Mouse (Mus musculus) liver, adult 2 months (tissue): ENCODE results near the gene Pccb. TPM values are rescaled to one million over a fixed set of nuclear protein-coding genes. Genes with fewer than 3 reads are reported as not detected.
A peak's percentile ranks its signal among the peaks of the same experiment; 100 is the strongest.

Source experiments
- DNase-seq: peaks from one replicate; pipeline ENCODE4 v3.0.0-alpha.2; 2011; ENCODE audit warnings: low read depth, low spot score; ENCODE audit errors: extremely low read depth
- H3K27ac ChIP-seq: fragments of 200-500 bp; replicated peaks from 2 replicates; pipeline ENCODE4 v1.5.1; 2012; ENCODE audit warnings: low read depth, mild to moderate bottlenecking, control low read depth, inconsistent platforms, low read length; ENCODE audit not compliant: insufficient read depth
- H3K27me3 ChIP-seq: fragments of 200-500 bp; 2 replicates; pipeline ENCODE4 v1.6.1; 2012; ENCODE audit warnings: mild to moderate bottlenecking, moderate library complexity, low read length, inconsistent platforms; ENCODE audit not compliant: control insufficient read depth, insufficient read depth
- H3K36me3 ChIP-seq: fragments of 200-500 bp; 2 replicates; pipeline ENCODE4 v1.6.1; 2012; ENCODE audit warnings: low read length, inconsistent platforms; ENCODE audit not compliant: control insufficient read depth, insufficient read depth
- H3K4me1 ChIP-seq: fragments of 200-500 bp; 2 replicates; pipeline ENCODE4 v1.6.1; 2011; ENCODE audit warnings: low read length; ENCODE audit not compliant: control insufficient read depth, insufficient read depth
- H3K4me3 ChIP-seq: fragments of 200-500 bp; 2 replicates; pipeline ENCODE4 v1.5.1; 2011; ENCODE audit warnings: low read depth, mild to moderate bottlenecking, control low read depth, low read length, moderate library complexity; ENCODE audit not compliant: insufficient read depth
- H3K79me2 ChIP-seq: fragments of 200-500 bp; 2 replicates; pipeline ENCODE4 v1.6.1; 2012; ENCODE audit warnings: inconsistent platforms, mild to moderate bottlenecking, low read length, moderate library complexity; ENCODE audit not compliant: control insufficient read depth, insufficient read depth
- H3K9ac ChIP-seq: fragments of 200-500 bp; 2 replicates; pipeline ENCODE4 v1.6.1; 2012; ENCODE audit warnings: low read depth, mild to moderate bottlenecking, control low read depth, inconsistent platforms, low read length
- CTCF ChIP-seq: fragments of 200-500 bp; IDR thresholded peaks from 2 replicates; pipeline ENCODE4 v1.5.1; 2011; ENCODE audit warnings: low read depth, low read length, control low read depth
- POLR2A ChIP-seq: fragments of 200-500 bp; IDR thresholded peaks from 2 replicates; pipeline ENCODE4 v1.6.1; 2011; ENCODE audit warnings: low read length, control low read depth; ENCODE audit not compliant: insufficient read depth; ENCODE audit errors: extremely low read depth
- WGBS: fragments of 180-500 bp; shearing (Covaris S2); methylation state at CpG from one replicate; pipeline ENCODE4 v1.1.7; 2018; 5-methylcytosine and 5-hydroxymethylcytosine counted together
- polyA plus RNA-seq: library from polyadenylated mRNA; depleted of rRNA; stranded (reverse); fragments of >200 nt; gene quantifications from 2 replicates; pipeline ENCODE4 v1.2.3, GENCODE M21; 2012
- total RNA-seq: library from RNA; depleted of rRNA; stranded (reverse); fragments of >200 nt; gene quantifications from 2 replicates; pipeline ENCODE4 v1.2.3, GENCODE M21; 2014

Gene Pccb
- total and polyA plus RNA-seq, 2 experiments, result 119 to 185 TPM

GRCm38 (mm10) chr9:100991321-100991720 is 43.4 kb downstream of the Pccb start:
- peak; percentile 57 for DNase-seq
- Histone ChIP-seq H3K9ac (no peak overlapping the region), H3K36me3 (peaks cover 13% of the 10 kb centered on the region; the same call in 1 of the 2 replicates), H3K79me2 (no peaks in the 10 kb centered on the region), H3K4me1 (no peaks in the 10 kb centered on the region), H3K4me3 (no peak overlapping the region), H3K27me3 (no peaks in the 10 kb centered on the region), H3K27ac (no peak overlapping the region)
- 60% methylated on average over 2 of the region's 2 CpGs for whole genome bisulfite sequencing
- TF ChIP-seq POLR2A (no peak), CTCF (no peak)

DNA sequence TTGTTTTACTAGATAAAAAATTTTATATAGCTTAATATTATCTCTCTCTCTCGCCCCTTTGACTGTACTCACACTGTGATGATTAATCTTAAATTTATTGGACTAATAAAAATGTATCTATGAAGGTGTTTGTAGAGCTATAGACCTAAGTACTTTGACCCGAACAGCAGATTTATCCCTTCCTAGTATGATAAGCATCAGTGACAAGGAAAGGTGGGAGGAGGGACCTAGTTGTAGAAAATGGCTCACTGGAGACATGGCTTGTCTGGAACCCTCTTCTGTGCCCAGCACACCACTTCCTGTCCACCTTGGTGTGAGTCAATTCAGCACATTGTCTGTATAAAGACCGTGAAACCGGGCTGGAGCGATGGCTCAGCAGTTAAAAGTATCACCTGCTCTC is 44.1 kb downstream of the Pccb start:
- no peak for TF ChIP-seq CTCF
- no peak for TF ChIP-seq POLR2A

DNA sequence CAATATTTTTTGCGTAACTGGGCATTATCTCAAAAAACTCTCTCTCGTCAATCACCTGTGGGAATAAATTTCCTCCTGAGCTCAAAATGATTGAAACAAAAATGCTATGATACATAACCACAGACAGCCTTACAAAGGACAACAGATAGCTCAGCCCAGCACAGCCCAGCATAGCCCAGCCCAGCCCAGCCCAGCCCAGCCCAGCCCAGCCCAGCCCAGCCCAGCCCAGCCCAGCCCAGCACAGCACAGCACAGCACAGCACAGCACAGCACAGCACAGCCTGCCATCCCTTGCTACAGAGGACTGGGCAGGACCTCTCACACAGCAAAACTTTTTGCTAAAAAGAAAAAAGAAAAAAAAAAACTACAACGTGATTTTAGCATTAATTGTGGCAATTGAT is 46.8 kb downstream of the Pccb start:
- Histone ChIP-seq H3K9ac (no peak overlapping the region), H3K27ac (no peak overlapping the region), H3K79me2 (no peaks in the 10 kb centered on the region), H3K4me1 (no peaks in the 10 kb centered on the region), H3K36me3 (peaks cover 12% of the 10 kb centered on the region; the same call in 1 of the 2 replicates), H3K4me3 (no peak overlapping the region), H3K27me3 (no peaks in the 10 kb centered on the region)
- no peak for DNase-seq
- TF ChIP-seq POLR2A (no peak), CTCF (no peak)
- 86% methylated on average over 3 of the region's 3 CpGs for WGBS

More for the DNA sequence above, 44.1 kb downstream of the Pccb start:
- no peak overlapping the region for H3K27ac ChIP-seq
- H3K27me3 ChIP-seq, result no peaks in the 10 kb centered on the region
- WGBS, result 95% methylated on average over 5 of the region's 5 CpGs
- no peak for DNase-seq
- no peak overlapping the region for H3K9ac ChIP-seq
- H3K4me3 ChIP-seq, result no peak overlapping the region
- H3K36me3 ChIP-seq, result peaks cover 14% of the 10 kb centered on the region; the same call in 1 of the 2 replicates
- no peaks in the 10 kb centered on the region for H3K79me2 ChIP-seq
- H3K4me1 ChIP-seq, result no peaks in the 10 kb centered on the region

DNA sequence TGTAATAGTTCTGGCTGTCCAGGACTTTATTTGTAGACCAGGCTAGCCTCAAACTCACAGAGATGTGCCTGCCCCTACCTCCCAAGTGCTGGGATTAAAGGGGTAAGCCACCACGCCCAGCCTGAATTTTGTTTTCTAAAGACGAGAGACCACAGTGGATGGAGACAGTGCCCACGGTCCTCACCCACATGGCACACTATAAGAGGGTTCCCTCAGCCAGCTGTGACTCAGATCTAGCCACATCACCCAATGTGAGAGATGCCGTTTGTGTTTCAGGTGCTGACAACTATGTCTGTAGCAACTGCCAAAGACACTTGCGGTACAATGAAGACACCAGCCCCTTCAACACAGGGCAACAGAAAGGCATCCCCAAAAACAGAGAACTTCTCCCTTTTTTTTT is 47.7 kb downstream of the Pccb start:
- Histone ChIP-seq H3K79me2 (no peaks in the 10 kb centered on the region), H3K27ac (no peak overlapping the region), H3K27me3 (no peaks in the 10 kb centered on the region), H3K9ac (no peak overlapping the region), H3K4me1 (no peaks in the 10 kb centered on the region), H3K4me3 (no peak overlapping the region), H3K36me3 (peaks cover 9% of the 10 kb centered on the region; the same call in 1 of the 2 replicates)
- 96% methylated on average over 5 of the region's 5 CpGs for WGBS
- no peak for DNase-seq
- TF ChIP-seq POLR2A (no peak), CTCF (no peak)

- Histone ChIP-seq H3K27me3 (no peaks in the 10 kb centered on the region), H3K9ac (no peak overlapping the region), H3K4me1 (no peaks in the 10 kb centered on the region), H3K4me3 (no peak overlapping the region), H3K27ac (no peak overlapping the region), H3K79me2 (no peaks in the 10 kb centered on the region), H3K36me3 (peaks cover 9% of the 10 kb centered on the region; the same call in 1 of the 2 replicates)
- DNase-seq, result no peak
- WGBS, result 96% methylated on average over 25 of the region's 25 CpGs
- TF ChIP-seq POLR2A (no peak), CTCF (no peak)
Observed at GRCm38 (mm10) chr9:100984381-100985310, 50.1 kb downstream of the Pccb start.

- 80% methylated on average over 7 of the region's 7 CpGs for WGBS
- DNase-seq, result no peak
Observed at GRCm38 (mm10) chr9:100982786-100983185, 51.9 kb downstream of the Pccb start.

More at GRCm38 (mm10) chr9:100982786-100983185, 51.9 kb downstream of the Pccb start:
- Histone ChIP-seq H3K27ac (no peak overlapping the region), H3K4me3 (no peak overlapping the region), H3K4me1 (no peaks in the 10 kb centered on the region), H3K27me3 (no peaks in the 10 kb centered on the region), H3K9ac (no peak overlapping the region), H3K36me3 (peaks cover 5% of the 10 kb centered on the region; the same call in 1 of the 2 replicates), H3K79me2 (no peaks in the 10 kb centered on the region)
- TF ChIP-seq CTCF, result no peak
- TF ChIP-seq POLR2A, result no peak
